Mouse (Mus musculus) liver, embryonic 15.5 days (tissue): ENCODE results near the gene Ttc12. TPM values are rescaled to one million over a fixed set of nuclear protein-coding genes. Genes with fewer than 3 reads are reported as not detected.

Source experiments
- ATAC-seq: fragments of 200-750 bp; cut with Nextera tagmentation; 2 replicates; pipeline ENCODE4 v1.8.0; 2017; ENCODE audit warnings: moderate number of reproducible peaks, mild to moderate bottlenecking, moderate library complexity; ENCODE audit not compliant: insufficient read depth
- H3K27ac ChIP-seq: fragments of 300-500 bp; sonication (generic); replicated peaks from 2 replicates; pipeline ENCODE4 v1.5.1; 2015; ENCODE audit warnings: mild to moderate bottlenecking, inconsistent platforms
- H3K27me3 ChIP-seq: fragments of 300-500 bp; sonication (generic); 2 replicates; pipeline ENCODE4 v1.6.1; 2015; ENCODE audit warnings: mild to moderate bottlenecking, inconsistent platforms
- H3K36me3 ChIP-seq: fragments of 300-500 bp; sonication (generic); replicated peaks from 2 replicates; pipeline ENCODE4 v1.6.1; 2015; ENCODE audit warnings: moderate library complexity, mild to moderate bottlenecking, inconsistent platforms
- H3K4me1 ChIP-seq: fragments of 300-500 bp; sonication (generic); replicated peaks from 2 replicates; pipeline ENCODE4 v1.6.1; 2015; ENCODE audit warnings: inconsistent platforms
- H3K4me2 ChIP-seq: fragments of 300-500 bp; sonication (generic); 2 replicates; pipeline ENCODE4 v1.6.1; 2015; ENCODE audit warnings: moderate library complexity, mild to moderate bottlenecking, inconsistent platforms
- H3K4me3 ChIP-seq: fragments of 300-500 bp; sonication (generic); replicated peaks from 2 replicates; pipeline ENCODE4 v1.5.1; 2015; ENCODE audit warnings: mild to moderate bottlenecking, inconsistent platforms
- H3K9ac ChIP-seq: fragments of 300-500 bp; sonication (generic); 2 replicates; pipeline ENCODE4 v1.6.1; 2015; ENCODE audit warnings: moderate library complexity, mild to moderate bottlenecking, inconsistent platforms
- H3K9me3 ChIP-seq: fragments of 300-500 bp; sonication (generic); replicated peaks from 2 replicates; pipeline ENCODE4 v1.6.1; 2016; ENCODE audit warnings: inconsistent platforms
- WGBS: fragments of 180-500 bp; shearing (Covaris S2); methylation state at CpG from one replicate; pipeline ENCODE4 v1.1.7; 2015; ENCODE audit warnings: mixed read lengths; ENCODE audit not compliant: insufficient replicate concordance; 5-methylcytosine and 5-hydroxymethylcytosine counted together
- polyA plus RNA-seq: library from polyadenylated mRNA; unstranded; fragments of >200 nt; fragmentation: Nextera tagmentation; extraction: Ambion mirVana; gene quantifications from 2 replicates; pipeline ENCODE4 v1.2.1, GENCODE M21; 2015

Gene Ttc12
- 0.07 and 0.24 TPM in 2 replicates for polyA plus RNA-seq

GRCm38 (mm10) chr9:49485892-49486311 is at the start of gene Ttc12:
Ttc12 (minus strand) TSS chr9:49486225.
- Histone ChIP-seq H3K4me3 (peak within 1 kb of the TSS; percentile 57), H3K27ac (no peak within 1 kb of the TSS), H3K27me3 (no peaks in the 10 kb centered on the region), H3K9me3 (no peaks in the 10 kb centered on the region), H3K4me2 (peak within 1 kb of the TSS; percentile 70), H3K36me3 (no peaks in the 10 kb centered on the region), H3K9ac (no peak within 1 kb of the TSS), H3K4me1 (peaks cover 5% of the 10 kb centered on the region; the same call in 1 of the 2 replicates)
- under 1% methylated on average over 18 of the region's 18 CpGs for WGBS
- ATAC-seq, result peak; percentile 77

DNA sequence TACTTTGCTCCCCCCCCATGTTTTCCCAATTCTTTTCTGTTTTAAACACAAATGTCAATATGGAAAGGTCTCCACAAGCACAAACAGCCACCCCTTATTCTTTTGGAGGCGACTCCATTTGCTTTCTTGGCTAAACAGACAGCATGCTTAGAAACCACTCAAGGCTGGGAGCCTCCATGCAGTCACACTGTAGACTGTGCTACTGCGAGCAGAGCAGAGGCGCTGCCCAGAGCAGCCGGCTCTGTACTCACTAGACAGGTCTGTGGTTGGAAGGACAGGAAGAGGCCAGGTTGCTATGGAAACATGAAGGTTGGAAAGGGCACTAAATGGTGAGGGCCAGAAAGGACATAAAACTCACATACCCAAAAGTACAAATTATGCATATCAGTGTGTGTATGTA is 48.9 kb upstream of the Ttc12 start:
- Histone ChIP-seq H3K4me3 (no peak overlapping the region), H3K9ac (no peak overlapping the region), H3K9me3 (no peaks in the 10 kb centered on the region), H3K4me2 (no peak overlapping the region), H3K27ac (no peak overlapping the region), H3K27me3 (no peaks in the 10 kb centered on the region), H3K4me1 (no peaks in the 10 kb centered on the region; the same call in 1 of the 2 replicates), H3K36me3 (no peaks in the 10 kb centered on the region)
- 32% methylated on average over 4 of the region's 4 CpGs for WGBS
- no peak for ATAC-seq

DNA sequence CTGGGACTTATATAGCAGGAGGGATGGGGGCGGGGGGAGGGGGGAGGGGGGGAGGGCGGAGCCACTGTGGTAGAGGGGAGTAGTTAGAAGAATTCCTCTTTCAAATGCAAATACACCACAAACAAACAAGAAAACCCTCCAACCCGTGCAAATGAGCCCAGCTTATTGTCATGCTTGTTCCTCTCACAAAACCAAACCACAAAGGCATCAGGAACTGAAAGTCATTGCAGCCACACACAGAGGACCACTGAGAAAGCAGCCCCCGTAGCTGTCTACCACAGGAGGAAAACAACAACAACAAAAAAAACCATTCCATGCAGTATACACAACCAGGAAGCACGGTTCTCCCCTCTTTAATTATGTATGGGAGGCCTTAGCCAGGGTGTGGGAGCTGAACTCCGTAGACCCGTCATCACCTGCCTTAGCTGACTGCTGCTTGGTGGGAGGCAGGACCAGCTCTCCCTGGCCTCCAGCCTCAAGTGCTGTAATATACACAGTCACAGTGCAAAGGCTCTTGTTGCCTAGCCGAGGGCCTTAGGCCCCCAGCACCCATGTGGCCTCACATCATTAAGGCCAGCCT is 48.0 kb upstream of the Ttc12 start:
- 34% methylated on average over 8 of the region's 8 CpGs for WGBS
- Histone ChIP-seq H3K4me1 (no peaks in the 10 kb centered on the region; the same call in 1 of the 2 replicates), H3K4me3 (no peak overlapping the region), H3K9me3 (no peaks in the 10 kb centered on the region), H3K27me3 (no peaks in the 10 kb centered on the region), H3K4me2 (no peak overlapping the region), H3K27ac (no peak overlapping the region), H3K36me3 (no peaks in the 10 kb centered on the region), H3K9ac (no peak overlapping the region)
- ATAC-seq, result no peak

- Histone ChIP-seq H3K4me2 (no peak overlapping the region), H3K4me3 (no peak overlapping the region), H3K27ac (no peak overlapping the region), H3K36me3 (no peaks in the 10 kb centered on the region), H3K4me1 (no peaks in the 10 kb centered on the region; the same call in 1 of the 2 replicates), H3K27me3 (no peaks in the 10 kb centered on the region), H3K9me3 (no peaks in the 10 kb centered on the region), H3K9ac (no peak overlapping the region)
- WGBS, result 56% methylated on average over 7 of the region's 7 CpGs
- no peak for ATAC-seq
Measured at GRCm38 (mm10) chr9:49533455-49533854, 47.4 kb upstream of the Ttc12 start.

GRCm38 (mm10) chr9:49531833-49532232 is 45.8 kb upstream of the Ttc12 start:
- Histone ChIP-seq H3K9ac (no peak overlapping the region), H3K36me3 (no peaks in the 10 kb centered on the region), H3K4me3 (no peak overlapping the region), H3K4me1 (no peaks in the 10 kb centered on the region; the same call in 1 of the 2 replicates), H3K27me3 (no peaks in the 10 kb centered on the region), H3K4me2 (no peak overlapping the region), H3K27ac (no peak overlapping the region), H3K9me3 (no peaks in the 10 kb centered on the region)
- ATAC-seq, result no peak
- 60% methylated on average over 6 of the region's 6 CpGs for WGBS

DNA sequence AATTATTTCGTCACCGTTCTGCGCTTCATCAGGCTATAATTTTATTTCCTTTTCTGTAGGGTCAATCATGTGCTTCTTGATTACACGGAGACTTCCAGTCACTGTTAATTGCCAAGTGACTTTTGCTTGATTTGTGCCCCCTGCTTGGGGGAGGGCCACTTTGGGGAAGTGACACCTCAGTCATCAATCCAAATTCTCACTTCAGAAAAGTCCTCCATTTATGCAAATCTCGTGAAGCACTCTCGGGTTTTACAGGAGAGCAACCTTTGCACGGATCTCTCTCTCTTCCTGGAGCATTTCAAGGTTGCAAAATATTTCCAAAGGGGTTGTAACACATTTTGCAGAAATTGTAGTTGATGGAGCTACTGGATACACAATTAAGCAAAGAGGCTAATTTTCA is 45.2 kb upstream of the Ttc12 start:
- no peak overlapping the region for H3K9ac ChIP-seq
- no peak overlapping the region for H3K4me2 ChIP-seq
- no peaks in the 10 kb centered on the region; the same call in 1 of the 2 replicates for H3K4me1 ChIP-seq
- WGBS, result 33% methylated on average over 7 of the region's 7 CpGs
- ATAC-seq, result no peak
- H3K27ac ChIP-seq, result no peak overlapping the region
- H3K36me3 ChIP-seq, result no peaks in the 10 kb centered on the region
- H3K27me3 ChIP-seq, result no peaks in the 10 kb centered on the region
- H3K9me3 ChIP-seq, result no peaks in the 10 kb centered on the region
- H3K4me3 ChIP-seq, result no peak overlapping the region

DNA sequence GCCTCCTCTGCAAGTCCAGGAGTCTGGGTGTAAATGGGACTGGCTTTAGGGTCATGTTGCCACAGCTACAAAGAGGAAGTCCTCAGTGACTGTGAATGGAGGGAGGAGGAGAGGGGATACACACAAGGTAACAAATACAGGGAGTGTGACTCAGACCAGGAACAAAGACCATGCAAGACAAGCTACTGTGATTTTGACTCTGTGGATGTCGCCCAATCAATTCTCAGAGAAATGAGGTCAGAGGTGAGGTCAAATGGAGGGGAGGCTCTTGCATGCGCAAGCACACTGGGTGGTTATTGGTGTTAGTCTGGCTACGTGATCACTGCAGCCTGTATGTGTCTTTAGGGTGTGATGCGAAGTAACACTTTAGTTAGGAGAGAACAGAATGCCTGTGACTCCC is 44.7 kb upstream of the Ttc12 start:
- Histone ChIP-seq H3K4me2 (no peak overlapping the region), H3K9ac (no peak overlapping the region), H3K27ac (no peak overlapping the region), H3K27me3 (no peaks in the 10 kb centered on the region), H3K4me1 (no peaks in the 10 kb centered on the region; the same call in 1 of the 2 replicates), H3K36me3 (no peaks in the 10 kb centered on the region), H3K4me3 (no peak overlapping the region), H3K9me3 (no peaks in the 10 kb centered on the region)
- ATAC-seq, result no peak
- 40% methylated on average over 4 of the region's 4 CpGs for WGBS

DNA sequence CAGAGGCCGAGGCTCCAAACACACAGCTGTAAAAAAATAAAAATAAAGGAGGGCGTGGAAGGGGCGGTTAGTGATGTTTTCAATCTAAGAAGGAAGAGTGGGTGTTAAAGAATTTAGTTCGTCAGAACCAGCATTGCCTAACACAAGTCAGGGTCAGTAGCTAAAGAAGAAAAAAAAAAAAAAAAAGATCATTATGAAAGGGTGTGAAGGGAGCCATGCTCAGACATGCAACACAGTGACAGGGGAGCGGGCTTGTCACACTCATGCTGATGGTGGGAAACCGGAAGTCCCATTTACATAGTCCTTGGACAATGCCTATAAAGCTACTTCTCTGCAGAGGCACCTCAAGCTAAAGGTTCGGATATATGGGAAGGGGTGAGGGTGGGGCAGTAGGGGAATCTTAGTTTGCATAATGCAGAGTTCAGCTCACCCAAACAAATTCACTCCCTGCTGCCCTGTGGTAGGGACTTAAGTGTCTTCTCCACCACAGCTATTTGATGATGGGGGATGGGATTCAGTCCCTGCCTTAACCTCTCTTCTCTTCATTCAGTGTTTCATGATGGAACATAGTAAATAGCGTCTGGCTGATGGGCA is 43.4 kb upstream of the Ttc12 start:
- Histone ChIP-seq H3K4me1 (no peaks in the 10 kb centered on the region; the same call in 1 of the 2 replicates), H3K27ac (no peak overlapping the region), H3K4me3 (no peak overlapping the region), H3K36me3 (no peaks in the 10 kb centered on the region), H3K27me3 (no peaks in the 10 kb centered on the region), H3K9ac (no peak overlapping the region), H3K4me2 (no peak overlapping the region), H3K9me3 (no peaks in the 10 kb centered on the region)
- 53% methylated on average over 8 of the region's 8 CpGs for WGBS
- no peak for ATAC-seq

- Histone ChIP-seq H3K27ac (no peak overlapping the region), H3K4me1 (no peaks in the 10 kb centered on the region), H3K27me3 (no peaks in the 10 kb centered on the region), H3K9ac (no peak overlapping the region), H3K36me3 (no peaks in the 10 kb centered on the region), H3K9me3 (no peaks in the 10 kb centered on the region), H3K4me3 (no peak overlapping the region), H3K4me2 (no peak overlapping the region)
- no peak for ATAC-seq
- 53% methylated on average over 10 of the region's 10 CpGs for WGBS
Measured at GRCm38 (mm10) chr9:49528943-49529342, 42.9 kb upstream of the Ttc12 start.

DNA sequence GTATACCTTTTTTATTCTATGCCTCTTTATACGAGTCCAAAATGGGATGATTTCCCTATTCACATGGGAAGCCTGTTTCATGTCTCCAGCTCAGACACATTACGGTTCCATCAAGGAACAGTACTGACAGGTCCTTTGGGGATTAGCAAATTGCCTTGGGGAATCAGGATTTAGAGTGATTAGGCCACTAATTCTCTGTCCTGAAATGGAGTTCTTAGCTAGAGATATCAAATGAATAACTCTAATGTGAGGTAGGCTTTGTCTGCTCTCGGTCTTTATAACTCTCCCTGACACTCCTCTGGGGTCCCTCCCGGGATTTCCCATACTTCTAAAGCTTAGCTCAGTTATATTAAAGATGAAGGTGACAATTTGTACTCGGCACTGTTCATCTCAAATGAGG is 42.0 kb upstream of the Ttc12 start:
- 56% methylated on average over 5 of the region's 5 CpGs for WGBS
- Histone ChIP-seq H3K4me3 (no peak overlapping the region), H3K9ac (no peak overlapping the region), H3K9me3 (no peaks in the 10 kb centered on the region), H3K27me3 (no peaks in the 10 kb centered on the region), H3K4me2 (no peak overlapping the region), H3K36me3 (no peaks in the 10 kb centered on the region), H3K27ac (no peak overlapping the region), H3K4me1 (no peaks in the 10 kb centered on the region)
- ATAC-seq, result no peak

- Histone ChIP-seq H3K4me3 (no peak overlapping the region), H3K4me1 (no peaks in the 10 kb centered on the region), H3K27ac (no peak overlapping the region), H3K36me3 (no peaks in the 10 kb centered on the region), H3K9ac (no peak overlapping the region), H3K4me2 (no peak overlapping the region), H3K9me3 (no peaks in the 10 kb centered on the region), H3K27me3 (no peaks in the 10 kb centered on the region)
- no peak for ATAC-seq
- 68% methylated on average over 8 of the region's 8 CpGs for WGBS
Measured at GRCm38 (mm10) chr9:49527340-49527739, 41.3 kb upstream of the Ttc12 start.

DNA sequence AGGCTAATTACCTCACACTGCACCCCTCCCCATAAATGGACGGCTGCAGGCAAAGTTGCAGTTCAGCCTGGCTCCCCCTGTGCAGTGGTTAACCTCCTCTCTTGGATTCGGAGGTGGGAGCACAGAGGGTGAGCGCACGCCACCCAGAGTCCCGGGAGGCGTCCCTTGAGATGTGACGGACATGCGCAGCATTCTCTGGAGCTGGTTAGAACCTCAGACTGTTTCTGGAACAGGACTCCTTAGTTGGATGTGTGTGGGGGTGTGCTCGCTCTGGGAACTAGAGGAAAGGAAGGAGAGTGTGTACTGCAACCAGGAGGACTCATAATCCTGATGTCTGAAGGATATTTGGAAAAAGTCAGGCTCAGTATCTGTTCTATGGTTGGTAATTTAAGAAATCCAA is 38.7 kb upstream of the Ttc12 start:
- Histone ChIP-seq H3K9ac (no peak overlapping the region), H3K4me2 (no peak overlapping the region), H3K4me3 (no peak overlapping the region), H3K27ac (no peak overlapping the region), H3K27me3 (no peaks in the 10 kb centered on the region), H3K4me1 (no peaks in the 10 kb centered on the region), H3K36me3 (no peaks in the 10 kb centered on the region), H3K9me3 (no peaks in the 10 kb centered on the region)
- ATAC-seq, result no peak
- WGBS, result 62% methylated on average over 9 of the region's 9 CpGs
